Mouse (Mus musculus): ENCODE measurements at regions not wholly inside any gene's neighbourhood (a gene's known extent, or its start where the extent isn't known, plus 50 kb on each side); places are given as distances from the start of the nearest gene placed in this dataset.
"Not testable (repeated sequence)": the region's sequence is repeated elsewhere in the genome, so short reads cannot be mapped to it uniquely, and the experiment has no call there.

- ChIA-PET POLR2A (interaction anchor here in 1 of 4 experiments (0.6 kb wide), 1 partner anchor 21 kb away, joined by 3 read pairs; no protein-coding TSS in a partner anchor), CTCF (no interaction called here)
These were observed 362.6 kb downstream of the Rfpl4b start for GRCm38 (mm10) chr10:38458975-38459374.

GRCm38 (mm10) chr10:38458424-38458823 lies 363.2 kb downstream of the Rfpl4b start:
- CTCF ChIA-PET: no interaction called here

GRCm38 (mm10) chr10:38456786-38457185 lies 364.8 kb downstream of the Rfpl4b start:
- POLR2A ChIA-PET: no interaction called here
- CTCF ChIA-PET: no interaction called here

More at GRCm38 (mm10) chr10:38458424-38458823, 363.2 kb downstream of the Rfpl4b start:
- POLR2A ChIA-PET: interaction anchor here in 1 of 4 experiments (0.6 kb wide), 1 partner anchor 20 kb away, joined by 3 read pairs; no protein-coding TSS in a partner anchor

- CTCF ChIA-PET: no interaction called here
- POLR2A ChIA-PET: no interaction called here
These were observed 372.3 kb downstream of the Rfpl4b start for GRCm38 (mm10) chr10:38449263-38449662.

- ChIA-PET POLR2A (no interaction called here), CTCF (no interaction called here)
These were observed 373.9 kb downstream of the Rfpl4b start for GRCm38 (mm10) chr10:38447706-38448105.

- ChIA-PET CTCF (no interaction called here), POLR2A (no interaction called here)
These were observed 374.3 kb downstream of the Rfpl4b start for GRCm38 (mm10) chr10:38447256-38447655.

GRCm38 (mm10) chr10:38439286-38439685 lies 382.3 kb downstream of the Rfpl4b start:
- POLR2A ChIA-PET: interaction anchor here in 1 of 4 experiments (0.5 kb wide), 1 partner anchor 1016 kb away, joined by 3 read pairs; no protein-coding TSS in a partner anchor

GRCm38 (mm10) chr10:38436907-38437306 lies 384.7 kb downstream of the Rfpl4b start:
- ChIA-PET CTCF (no interaction called here), POLR2A (interaction anchor here in 1 of 4 experiments (0.7 kb wide), 1 partner anchor 40 kb away, joined by 4 read pairs; no protein-coding TSS in a partner anchor)

More at GRCm38 (mm10) chr10:38439286-38439685, 382.3 kb downstream of the Rfpl4b start:
- CTCF ChIA-PET: no interaction called here

- ChIA-PET POLR2A (no interaction called here), CTCF (no interaction called here)
These were observed 400.0 kb downstream of the Rfpl4b start for GRCm38 (mm10) chr10:38421541-38421940.

- POLR2A ChIA-PET: no interaction called here
These were observed 401.8 kb downstream of the Rfpl4b start for GRCm38 (mm10) chr10:38419771-38420170.

GRCm38 (mm10) chr10:38383161-38383560 lies 438.4 kb downstream of the Rfpl4b start:
- POLR2A ChIA-PET: no interaction called here
- CTCF ChIA-PET: no interaction called here

More at GRCm38 (mm10) chr10:38419771-38420170, 401.8 kb downstream of the Rfpl4b start:
- CTCF ChIA-PET: no interaction called here

GRCm38 (mm10) chr10:38381873-38382296 lies 439.7 kb downstream of the Rfpl4b start:
- ChIA-PET CTCF (no interaction called here), POLR2A (interaction anchor here in 1 of 4 experiments (0.5 kb wide), 1 partner anchor 304 kb away, joined by 3 read pairs; no protein-coding TSS in a partner anchor)

- ChIA-PET CTCF (no interaction called here), POLR2A (no interaction called here)
These were observed 441.2 kb downstream of the Rfpl4b start for GRCm38 (mm10) chr10:38380388-38380787.

GRCm38 (mm10) chr10:38366776-38367175 lies 454.8 kb downstream of the Rfpl4b start:
- CTCF ChIA-PET: no interaction called here
- POLR2A ChIA-PET: no interaction called here

GRCm38 (mm10) chr10:38364876-38365275 lies 456.7 kb downstream of the Rfpl4b start:
- ChIA-PET POLR2A (no interaction called here), CTCF (no interaction called here)

GRCm38 (mm10) chr10:38357539-38358232 lies 463.9 kb downstream of the Rfpl4b start:
- POLR2A ChIA-PET: interaction anchor here in 1 of 4 experiments (1.2 kb wide), 1 partner anchor 61 kb away, joined by 7 read pairs; no protein-coding TSS in a partner anchor

GRCm38 (mm10) chr10:38353973-38354372 lies 467.6 kb downstream of the Rfpl4b start:
- ChIA-PET CTCF (no interaction called here), POLR2A (no interaction called here)

More at GRCm38 (mm10) chr10:38357539-38358232, 463.9 kb downstream of the Rfpl4b start:
- CTCF ChIA-PET: no interaction called here

GRCm38 (mm10) chr10:38353526-38353925 lies 468.1 kb downstream of the Rfpl4b start:
- POLR2A ChIA-PET: no interaction called here
- CTCF ChIA-PET: no interaction called here

- CTCF ChIA-PET, POLR2A ChIA-PET: not testable (repeated sequence)
These were observed 474.6 kb downstream of the Rfpl4b start for GRCm38 (mm10) chr10:38347029-38347428.

GRCm38 (mm10) chr10:38340406-38341175 lies 481.0 kb downstream of the Rfpl4b start:
- ChIA-PET CTCF (interaction anchor here in 1 of 4 experiments (0.6 kb wide), 1 partner anchor 1019 kb away, joined by 3 read pairs; no protein-coding TSS in a partner anchor), POLR2A (no interaction called here)

Data from embryonic stem cell, embryonic (primary cell).